Mouse (Mus musculus): Measurements from ENCODE around the gene Ang. TPM values are rescaled to one million over a fixed set of nuclear protein-coding genes. Genes with fewer than 3 reads are reported as not detected.

Gene Ang
- total and polyA plus RNA-seq, 2 experiments from 2014 or later = 1.9 to 3.9 TPM

GRCm38 (mm10) chr14:51054243-51055237, 36.4 kb upstream of the Ang start:
- Histone ChIP-seq H3K4me3 (ENCODE audit: low read length) (no peak overlapping the region), H3K9ac (replicated peaks; ENCODE audit: low read length) (no peak overlapping the region), H3K27ac (no peak overlapping the region), H3K9me3 (ENCODE audit: low read length) (no peaks in the 10 kb centered on the region), H3K27me3 (ENCODE audit: insufficient read depth, low read length) (no peaks in the 10 kb centered on the region), H3K4me1 (ENCODE audit: insufficient read depth, low read length) (no peaks in the 10 kb centered on the region), H3K4me2 (ENCODE audit: low read depth, low read length) (0 out of 2 replicates have a peak overlapping the region, but pooled peaks have one; percentile 18), H3K36me3 (ENCODE audit: insufficient read depth, low read length) (no peaks in the 10 kb centered on the region)
- 36% methylated on average over 13 of the region's 13 CpGs for WGBS
- DNase-seq (ENCODE audit: low spot score) = no peak
- no peak for TF ChIP-seq CTCF (IDR thresholded peaks at IDR 0.05; ENCODE audit: low read depth)
- ATAC-seq = peak; percentile 35; the same call in 1 of the 2 replicates

- no peaks in the 10 kb centered on the region for H3K4me1 ChIP-seq (ENCODE audit: insufficient read depth, low read length)
- whole genome bisulfite sequencing = 69% methylated on average over 9 of the region's 9 CpGs
- no peak for ATAC-seq
- no peak for DNase-seq (ENCODE audit: low spot score)
- H3K9me3 ChIP-seq (ENCODE audit: low read length) = no peaks in the 10 kb centered on the region
- no peaks in the 10 kb centered on the region for H3K36me3 ChIP-seq (ENCODE audit: insufficient read depth, low read length)
- H3K9ac ChIP-seq (replicated peaks; ENCODE audit: low read length) = no peak within 1 kb of the TSS
- no peak within 1 kb of the TSS for H3K4me2 ChIP-seq (ENCODE audit: low read depth, low read length)
- TF ChIP-seq CTCF (IDR thresholded peaks at IDR 0.05; ENCODE audit: low read depth) = no peak
- no peak within 1 kb of the TSS for H3K27ac ChIP-seq
- no peak within 1 kb of the TSS for H3K4me3 ChIP-seq (ENCODE audit: low read length)
- no peaks in the 10 kb centered on the region for H3K27me3 ChIP-seq (ENCODE audit: insufficient read depth, low read length)
Observed at GRCm38 (mm10) chr14:51057401-51057831, 33.5 kb upstream of the Ang start, which contains the start of gene Rnase12. Gene Rnase12 (minus strand): TSS chr14:51057661.

GRCm38 (mm10) chr14:51060761-51061160, 30.2 kb upstream of the Ang start:
- 93% methylated on average over 5 of the region's 5 CpGs for WGBS
- ATAC-seq = no peak
- no peaks in the 10 kb centered on the region for H3K4me1 ChIP-seq (ENCODE audit: insufficient read depth, low read length)

GRCm38 (mm10) chr14:51068956-51069355, 22.0 kb upstream of the Ang start:
- Histone ChIP-seq H3K4me2 (ENCODE audit: low read depth, low read length) (no peak overlapping the region), H3K27me3 (ENCODE audit: insufficient read depth, low read length) (no peaks in the 10 kb centered on the region), H3K4me1 (ENCODE audit: insufficient read depth, low read length) (no peaks in the 10 kb centered on the region; the same call in 1 of the 2 replicates), H3K4me3 (ENCODE audit: low read length) (no peak overlapping the region), H3K9ac (replicated peaks; ENCODE audit: low read length) (no peak overlapping the region), H3K36me3 (ENCODE audit: insufficient read depth, low read length) (no peaks in the 10 kb centered on the region), H3K9me3 (ENCODE audit: low read length) (no peaks in the 10 kb centered on the region), H3K27ac (no peak overlapping the region)
- DNase-seq (ENCODE audit: low spot score) = no peak
- 94% methylated on average over 5 of the region's 5 CpGs for WGBS
- no peak for TF ChIP-seq CTCF (IDR thresholded peaks at IDR 0.05; ENCODE audit: low read depth)
- ATAC-seq = no peak

More at GRCm38 (mm10) chr14:51060761-51061160, 30.2 kb upstream of the Ang start:
- Histone ChIP-seq H3K27me3 (ENCODE audit: insufficient read depth, low read length) (no peaks in the 10 kb centered on the region), H3K4me3 (ENCODE audit: low read length) (no peak overlapping the region), H3K9ac (replicated peaks; ENCODE audit: low read length) (no peak overlapping the region), H3K4me2 (ENCODE audit: low read depth, low read length) (no peak overlapping the region), H3K9me3 (ENCODE audit: low read length) (no peaks in the 10 kb centered on the region), H3K36me3 (ENCODE audit: insufficient read depth, low read length) (no peaks in the 10 kb centered on the region), H3K27ac (no peak overlapping the region)
- no peak for TF ChIP-seq CTCF (IDR thresholded peaks at IDR 0.05; ENCODE audit: low read depth)
- DNase-seq (ENCODE audit: low spot score) = no peak

GRCm38 (mm10) chr14:51069617-51070016, 21.3 kb upstream of the Ang start:
- TF ChIP-seq CTCF (IDR thresholded peaks at IDR 0.05; ENCODE audit: low read depth) = peak; percentile 43
- no peaks in the 10 kb centered on the region for H3K36me3 ChIP-seq (ENCODE audit: insufficient read depth, low read length)
- H3K27me3 ChIP-seq (ENCODE audit: insufficient read depth, low read length) = no peaks in the 10 kb centered on the region
- no peak overlapping the region for H3K9ac ChIP-seq (replicated peaks; ENCODE audit: low read length)
- 91% methylated on average over 2 of the region's 2 CpGs for WGBS
- no peaks in the 10 kb centered on the region for H3K9me3 ChIP-seq (ENCODE audit: low read length)
- H3K4me3 ChIP-seq (ENCODE audit: low read length) = no peak overlapping the region
- ATAC-seq (no peak), DNase-seq (ENCODE audit: low spot score) (peak; percentile 46)
- H3K4me2 ChIP-seq (ENCODE audit: low read depth, low read length) = no peak overlapping the region
- H3K4me1 ChIP-seq (ENCODE audit: insufficient read depth, low read length) = no peaks in the 10 kb centered on the region; the same call in 1 of the 2 replicates
- no peak overlapping the region for H3K27ac ChIP-seq

GRCm38 (mm10) chr14:51074335-51074734, 16.6 kb upstream of the Ang start, which contains the start of gene Olfr750:
Gene Olfr750 (minus strand): TSS chr14:51074435.
- no peak within 1 kb of the TSS for H3K27ac ChIP-seq
- no peak within 1 kb of the TSS for H3K4me2 ChIP-seq (ENCODE audit: low read depth, low read length)
- 91% methylated on average over 3 of the region's 3 CpGs for WGBS
- no peak within 1 kb of the TSS for H3K9ac ChIP-seq (replicated peaks; ENCODE audit: low read length)
- H3K9me3 ChIP-seq (ENCODE audit: low read length) = no peaks in the 10 kb centered on the region
- no peak within 1 kb of the TSS for H3K4me3 ChIP-seq (ENCODE audit: low read length)
- no peaks in the 10 kb centered on the region for H3K4me1 ChIP-seq (ENCODE audit: insufficient read depth, low read length)
- DNase-seq (ENCODE audit: low spot score) (no peak), ATAC-seq (no peak)
- H3K36me3 ChIP-seq (ENCODE audit: insufficient read depth, low read length) = no peaks in the 10 kb centered on the region
- H3K27me3 ChIP-seq (ENCODE audit: insufficient read depth, low read length) = no peaks in the 10 kb centered on the region
- TF ChIP-seq CTCF (IDR thresholded peaks at IDR 0.05; ENCODE audit: low read depth) = no peak
